Mouse (Mus musculus) liver, embryonic 14 days (tissue): ENCODE measurements around the gene 1700028P14Rik. TPM values are rescaled to one million over a fixed set of nuclear protein-coding genes. Genes with fewer than 3 reads are reported as not detected.

Experiments used
- polyA plus RNA-seq: library from polyadenylated mRNA; depleted of rRNA; stranded (reverse); fragments of >200 nt; gene quantifications from 2 replicates; pipeline ENCODE4 v1.2.3, GENCODE M21; 2012; rRNA removed

1700028P14Rik gene
- not detected in 2 replicates for polyA plus RNA-seq

DNA sequence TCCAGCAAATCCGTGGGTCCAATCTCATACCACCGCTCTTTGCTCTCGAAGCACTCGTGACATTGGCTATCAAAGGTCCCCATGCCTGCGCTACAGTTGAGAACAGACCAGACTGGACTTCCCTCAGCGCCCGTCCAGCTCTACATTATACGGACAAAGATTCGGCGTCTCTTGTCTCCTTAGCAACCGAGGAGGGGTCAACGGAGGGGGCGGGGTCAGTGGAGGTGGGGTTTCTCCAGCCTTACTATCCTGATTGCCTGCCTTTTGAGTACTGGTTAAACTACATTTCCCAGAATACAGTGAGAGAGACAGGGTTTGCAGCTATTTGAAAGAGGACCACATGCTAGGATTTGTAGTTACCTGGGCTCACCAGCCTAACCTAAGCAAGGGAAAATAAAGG lies at the start of gene 1700028P14Rik:
1700028P14Rik (minus strand) TSS at position 169 of the 400 bp plus-strand sequence.

DNA sequence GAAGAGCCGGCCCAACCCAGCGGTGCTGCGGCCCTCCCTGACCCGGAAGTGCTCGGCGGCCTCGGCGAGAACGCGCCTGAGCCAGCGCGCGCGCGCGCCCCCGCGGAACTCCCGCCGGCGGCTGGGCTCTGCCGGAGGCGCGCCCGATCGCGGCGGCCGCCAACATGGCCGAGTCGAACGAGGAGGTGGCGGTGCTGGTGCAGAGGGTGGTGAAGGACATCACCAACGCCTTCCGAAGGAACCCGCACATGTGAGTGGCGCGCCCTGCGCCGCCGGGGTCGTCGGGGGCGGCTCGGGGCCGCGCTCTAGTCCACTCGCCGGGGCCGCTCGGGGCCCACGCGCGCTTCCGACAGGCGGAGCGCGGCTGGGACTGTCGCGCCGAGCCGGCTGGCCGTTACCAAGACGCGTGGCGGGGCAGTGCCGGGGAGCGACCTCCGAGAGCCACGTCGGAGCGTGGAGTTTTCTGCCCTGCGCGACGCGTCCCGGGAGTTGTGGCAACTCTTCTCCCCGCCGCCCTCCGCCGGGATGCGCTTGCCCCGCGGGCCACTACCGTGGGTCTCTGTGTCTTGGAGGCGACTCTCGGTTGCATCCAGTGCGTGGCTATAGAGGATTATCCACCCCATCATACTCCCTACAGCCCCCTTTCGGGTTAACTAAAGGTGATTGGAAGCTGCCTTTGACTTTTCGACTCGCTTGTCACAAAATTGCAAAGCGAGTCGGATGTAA lies 34.8 kb upstream of the 1700028P14Rik start, which contains the start of gene Ptar1:
Ptar1 (plus strand) TSS at position 134 of the 726 bp plus-strand sequence.

Other genes with a start within 250 kb of the 1700028P14Rik start
- gene Mamdc2, start 204.4 kb downstream of the 1700028P14Rik start, polyA plus RNA-seq = 0.20 and 0.22 TPM in 2 replicates
- gene Ptar1, start 34.6 kb upstream of the 1700028P14Rik start, polyA plus RNA-seq = 2.2 and 2.5 TPM in 2 replicates
- gene Apba1, start 106.1 kb upstream of the 1700028P14Rik start, polyA plus RNA-seq = 0.11 and 0.12 TPM in 2 replicates